Comparison of ENCODE assay signal across 11 mouse cellular contexts in genomic region chr1:162615511-162615910, GRCm38 (mm10). TPM values are rescaled to one million over a fixed set of nuclear protein-coding genes. Genes with fewer than 3 reads are reported as not detected.
DNase-seq lines count a peak whose midpoint lies in the region; ATAC-seq and TF ChIP-seq lines count a peak whose summit lies in the region.
"Had no signal": no experiment of that assay in that cellular context is flagged by ENCODE, and none has a peak within 500 bp of the region (broad histone marks: within the 10 kb centered on the region; RNA-seq: fewer than 3 reads in every experiment).

No protein-coding gene starts in this region.

- H3K4me3 ChIP-seq in kidney, postnatal 0 days (replicated peaks; ENCODE audit: low read depth, low read length): no peak overlapping the region
- H3K4me3 ChIP-seq in midbrain, embryonic 16.5 days (ENCODE audit: low read depth, low read length): no peak overlapping the region
- H3K4me3 ChIP-seq: layer of hippocampus, adult 2 months had no signal

- no peak for TF ChIP-seq CTCF in kidney, postnatal 0 days (IDR thresholded peaks at IDR 0.05; ENCODE audit: low read depth)

- peak; percentile 14 for DNase-seq in kidney, postnatal 0 days (ENCODE audit: low spot score)
- DNase-seq in kidney, postnatal 4 days: no peak
- DNase-seq in CD4-positive, CD25-positive, alpha-beta regulatory T cell, adult 2 months (ENCODE audit: low read depth, low spot score): peak; percentile 76
- DNase-seq in c-Kit-positive CD71-positive TER-119-negative erythroid progenitor cells, embryonic 14.5 days (ENCODE audit: low read depth): peak; percentile 9
- no peak for DNase-seq in cerebellum, adult 11 months
- no peak for DNase-seq in spleen, postnatal 14 days (ENCODE audit: low spot score in 2 of 2)
- no peak for DNase-seq in adrenal gland, adult 8-10 months
- DNase-seq: adrenal gland, postnatal 10 days had no signal

- no peaks in the 10 kb centered on the region for H3K36me3 ChIP-seq in kidney, postnatal 0 days (ENCODE audit: insufficient read depth, low read length)
- no peaks in the 10 kb centered on the region for H3K36me3 ChIP-seq in midbrain, embryonic 16.5 days (ENCODE audit: control insufficient read depth, insufficient read depth, low read length)

- no peaks in the 10 kb centered on the region for H3K4me1 ChIP-seq in kidney, postnatal 0 days (replicated peaks; ENCODE audit: insufficient read depth, low read length)
- no peaks in the 10 kb centered on the region for H3K4me1 ChIP-seq in midbrain, embryonic 16.5 days (ENCODE audit: control insufficient read depth, insufficient read depth, low read length)

- H3K27ac ChIP-seq in kidney, postnatal 0 days: no peak overlapping the region
- H3K27ac ChIP-seq in midbrain, embryonic 16.5 days (ENCODE audit: low read length): no peak overlapping the region
- H3K27ac ChIP-seq: layer of hippocampus, adult 2 months; macrophage had no signal

- no peak; the same call in 1 of the 2 replicates for ATAC-seq in kidney, postnatal 0 days (replicated peaks; ENCODE audit: low FRiP score, low read depth)
- ATAC-seq in midbrain, embryonic 16.5 days: peak; percentile 97

- 79% methylated on average over 1 of the region's 1 CpGs for WGBS in kidney, postnatal 0 days
- WGBS in midbrain, embryonic 16.5 days: 69% methylated on average over 1 of the region's 1 CpGs

- no peaks in the 10 kb centered on the region for H3K9me3 ChIP-seq in kidney, postnatal 0 days (replicated peaks; ENCODE audit: low read length)
- H3K9me3 ChIP-seq in midbrain, embryonic 16.5 days (replicated peaks; ENCODE audit: control insufficient read depth, low read length, poor library complexity, severe bottlenecking): no peaks in the 10 kb centered on the region

- no peak overlapping the region for H3K9ac ChIP-seq in kidney, postnatal 0 days (ENCODE audit: low read depth, low read length)
- no peak overlapping the region for H3K9ac ChIP-seq in midbrain, embryonic 16.5 days (ENCODE audit: low read depth, low read length)

- H3K4me2 ChIP-seq in kidney, postnatal 0 days (ENCODE audit: low read length): no peak overlapping the region
- H3K4me2 ChIP-seq in midbrain, embryonic 16.5 days (ENCODE audit: low read length): no peak overlapping the region

- no peaks in the 10 kb centered on the region for H3K27me3 ChIP-seq in kidney, postnatal 0 days (ENCODE audit: insufficient read depth, low read length)
- no peaks in the 10 kb centered on the region for H3K27me3 ChIP-seq in midbrain, embryonic 16.5 days (ENCODE audit: control insufficient read depth, insufficient read depth, low read depth, low read length)

RNA-seq across cellular contexts. Expression of gene Myoc, which starts 23.4 kb away (rescaled TPM):
- 0.17 TPM in 1 of 2 replicates, not detected in the other for polyA plus RNA-seq in kidney, postnatal 0 days (2015; fragmentation: Nextera tagmentation; extraction: Ambion mirVana)
- polyA plus RNA-seq in midbrain, embryonic 16.5 days (2015; fragmentation: Nextera tagmentation; extraction: Ambion mirVana): not detected in 2 replicates
- 1 to 10 TPM; 2.1 to 4.7 (median 3.3) TPM for total RNA-seq in adrenal gland, adult 8-10 months (2022)
- polyA plus RNA-seq: macrophage had no signal

RNA-seq across cellular contexts. Expression of gene Myocos, which starts 42.5 kb away (rescaled TPM):
- polyA plus RNA-seq in kidney, postnatal 0 days (2015; fragmentation: Nextera tagmentation; extraction: Ambion mirVana): not detected in 2 replicates
- polyA plus RNA-seq in midbrain, embryonic 16.5 days (2015; fragmentation: Nextera tagmentation; extraction: Ambion mirVana): not detected in 2 replicates
- total RNA-seq in adrenal gland, adult 8-10 months (2022): not detected
- total RNA-seq: adrenal gland, postnatal 10 days; layer of hippocampus, adult 2 months had no signal
- polyA plus RNA-seq: macrophage had no signal

RNA-seq across cellular contexts. Expression of gene Vamp4, which starts 45.2 kb away (rescaled TPM):
- polyA plus RNA-seq in kidney, postnatal 0 days (2015; fragmentation: Nextera tagmentation; extraction: Ambion mirVana): 53.6 and 56.5 TPM in 2 replicates
- 87.6 and 88.8 TPM in 2 replicates for polyA plus RNA-seq in midbrain, embryonic 16.5 days (2015; fragmentation: Nextera tagmentation; extraction: Ambion mirVana)
- total RNA-seq in adrenal gland, adult 8-10 months (2022): 10 to 100 TPM; 43.3 to 63.0 (median 53.2) TPM

Comparison
In these comparisons a context has a peak if more than half of its experiments do, and no peak if none do; other contexts are left out.
1. DNase-seq: peak in kidney, postnatal 0 days (single experiment), CD4-positive, CD25-positive, alpha-beta regulatory T cell, adult 2 months (single experiment) and c-Kit-positive CD71-positive TER-119-negative erythroid progenitor cells, embryonic 14.5 days (single experiment); none in kidney, postnatal 4 days (0 of 2), cerebellum, adult 11 months (single experiment), spleen, postnatal 14 days (0 of 2) and adrenal gland, adult 8-10 months (single experiment).